Mouse (Mus musculus) bone marrow, adult 2 months (tissue): ENCODE data around the gene Calhm6. TPM values are rescaled to one million over a fixed set of nuclear protein-coding genes. Genes with fewer than 3 reads are reported as not detected.

Source experiments
- H3K27ac ChIP-seq: fragments of 200-500 bp; 2 replicates; pipeline ENCODE4 v1.5.1; 2012; ENCODE audit warnings: low read depth, mild to moderate bottlenecking, control low read depth, inconsistent platforms, low read length; ENCODE audit not compliant: control insufficient read depth, poor library complexity, insufficient read depth
- H3K4me1 ChIP-seq: fragments of 200-500 bp; 2 replicates; pipeline ENCODE4 v1.6.1; 2011; ENCODE audit warnings: low read length; ENCODE audit not compliant: control insufficient read depth, insufficient read depth
- H3K4me3 ChIP-seq: fragments of 200-500 bp; replicated peaks from 2 replicates; pipeline ENCODE3; 2011; ENCODE audit warnings: mild to moderate bottlenecking, low read depth, low read length, control low read depth; ENCODE audit not compliant: control insufficient read depth
- CTCF ChIP-seq: fragments of 200-500 bp; IDR thresholded peaks from 2 replicates; pipeline ENCODE4 v1.5.1; 2011; ENCODE audit warnings: low read length, control low read depth; ENCODE audit not compliant: control insufficient read depth, insufficient read depth
- POLR2A ChIP-seq: fragments of 200-500 bp; IDR thresholded peaks from 2 replicates; pipeline ENCODE4 v1.6.1; 2011; ENCODE audit warnings: low read depth, mild to moderate bottlenecking, control low read depth, low read length, borderline replicate concordance; ENCODE audit not compliant: control insufficient read depth
- WGBS: fragments of 180-500 bp; shearing (Covaris S2); methylation state at CpG from one replicate; pipeline ENCODE4 v1.1.7; 2018; 5-methylcytosine and 5-hydroxymethylcytosine counted together
- polyA plus RNA-seq: library from polyadenylated mRNA; stranded (reverse); fragments of >200 nt; gene quantifications from 2 replicates; pipeline ENCODE4 v1.2.4, GENCODE M21; 2011; ENCODE audit warnings: low replicate concordance; ENCODE audit not compliant: missing spikeins, insufficient read depth, insufficient read length

The Calhm6 gene
- polyA plus RNA-seq, 1 experiment, result 5.1 TPM

DNA sequence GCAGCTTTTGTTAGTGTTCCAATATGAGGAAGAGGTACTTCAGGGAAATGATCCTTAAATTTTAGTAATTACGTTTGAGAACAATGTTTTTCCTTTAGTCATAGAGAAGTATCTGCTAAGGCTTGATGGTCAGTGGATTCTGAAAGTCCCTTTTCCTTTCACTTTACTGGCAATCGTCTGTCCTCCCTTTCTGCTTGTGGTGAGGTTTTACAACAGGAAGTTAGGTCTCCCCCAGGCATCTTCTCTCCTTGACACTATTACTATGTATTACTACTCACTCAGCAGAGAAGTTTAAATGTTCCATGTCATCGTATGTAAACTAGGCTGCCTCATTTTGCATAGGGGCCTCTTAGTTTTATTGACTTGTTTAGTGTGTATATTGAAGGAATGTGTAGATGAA is 38.3 kb downstream of the Calhm6 start:
- no peaks in the 10 kb centered on the region for H3K4me1 ChIP-seq
- no peak overlapping the region for H3K4me3 ChIP-seq
- 14% methylated on average over 3 of the region's 3 CpGs for WGBS
- H3K27ac ChIP-seq, result no peak overlapping the region
- TF ChIP-seq POLR2A (no peak), CTCF (no peak)

- WGBS, result 70% methylated on average over 2 of the region's 2 CpGs
- TF ChIP-seq POLR2A (no peak), CTCF (no peak)
- Histone ChIP-seq H3K4me1 (no peaks in the 10 kb centered on the region), H3K27ac (no peak overlapping the region), H3K4me3 (no peak overlapping the region)
Observed at GRCm38 (mm10) chr10:34088515-34088914, 39.3 kb downstream of the Calhm6 start.

DNA sequence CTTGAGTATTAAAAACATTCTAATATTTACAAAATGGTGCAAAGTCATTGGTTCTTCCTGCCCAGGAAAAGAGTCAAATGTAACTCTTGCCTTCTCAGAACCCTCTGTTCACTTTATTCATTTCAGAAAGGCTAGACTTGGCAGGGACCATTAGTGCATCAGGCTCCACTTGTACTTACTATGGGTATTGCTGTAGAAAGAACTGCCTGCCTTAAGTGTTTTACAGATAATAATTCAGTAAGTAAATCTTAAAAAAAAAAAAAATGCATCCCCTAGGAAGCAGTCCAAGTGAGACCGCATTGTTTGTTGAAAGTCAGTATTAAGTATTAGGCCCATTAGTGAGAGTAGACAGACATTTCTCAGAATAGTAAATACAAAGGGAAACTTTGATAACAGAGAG is 41.3 kb downstream of the Calhm6 start:
- Histone ChIP-seq H3K4me1 (no peaks in the 10 kb centered on the region), H3K27ac (no peak overlapping the region), H3K4me3 (no peak overlapping the region)
- TF ChIP-seq POLR2A (no peak), CTCF (no peak)
- 88% methylated on average over 1 of the region's 1 CpGs for WGBS

Other genes starting within 250 kb of the Calhm6 start
- 0.36 TPM in 1 of 2 replicates, not detected in the other for gene Rsph4a, start 222.9 kb downstream of the Calhm6 start, polyA plus RNA-seq
- gene Zup1, start 176.7 kb downstream of the Calhm6 start, polyA plus RNA-seq, result 14.8 and 15.5 TPM in 2 replicates
- 6.0 and 47.9 TPM in 2 replicates for gene Rwdd1, start 108.4 kb downstream of the Calhm6 start, polyA plus RNA-seq
- gene Trappc3l, start 90.4 kb downstream of the Calhm6 start, polyA plus RNA-seq, result not detected in 2 replicates
- gene Calhm4, start 83.7 kb downstream of the Calhm6 start, polyA plus RNA-seq, result not detected in 2 replicates
- not detected in 2 replicates for gene Calhm5, start 31.5 kb downstream of the Calhm6 start, polyA plus RNA-seq
- gene Dse, start 79.7 kb upstream of the Calhm6 start, polyA plus RNA-seq, result 3.0 and 4.8 TPM in 2 replicates
- 12.2 and 18.2 TPM in 2 replicates for gene Tspyl1, start 154.2 kb upstream of the Calhm6 start, polyA plus RNA-seq
- 1.5 and 7.7 TPM in 2 replicates for gene Tspyl4, start 169.5 kb upstream of the Calhm6 start, polyA plus RNA-seq